Mouse (Mus musculus): ENCODE results near the gene Naa35. TPM values are rescaled to one million over a fixed set of nuclear protein-coding genes. Genes with fewer than 3 reads are reported as not detected.
"Not testable (repeated sequence)": the region's sequence is repeated elsewhere in the genome, so short reads cannot be mapped to it uniquely, and the experiment has no call there.

The Naa35 gene
- polyA plus RNA-seq, 1 experiment from 2014 or later = 177 TPM

GRCm38 (mm10) chr13:59592058-59592457 lies 7.0 kb downstream of the Naa35 start:
- ATAC-seq; H3K4me2 ChIP-seq (ENCODE audit: low read length); H3K4me3 ChIP-seq (replicated peaks; ENCODE audit: low read length); H3K27me3 ChIP-seq (replicated peaks; ENCODE audit: control insufficient read depth, insufficient read depth, low read length); H3K9ac ChIP-seq (replicated peaks; ENCODE audit: low read depth, low read length); H3K27ac ChIP-seq (ENCODE audit: low read length); H3K9me3 ChIP-seq (ENCODE audit: control insufficient read depth, low read length): not testable (repeated sequence)
- Histone ChIP-seq H3K4me1 (replicated peaks; ENCODE audit: control insufficient read depth, insufficient read depth, low read length) (peaks cover 16% of the 10 kb centered on the region), H3K36me3 (ENCODE audit: control insufficient read depth, insufficient read depth) (peaks cover 19% of the 10 kb centered on the region)
- WGBS = 90% methylated on average over 3 of the region's 3 CpGs

GRCm38 (mm10) chr13:59592630-59593029 lies 7.6 kb downstream of the Naa35 start:
- H3K36me3 ChIP-seq (ENCODE audit: control insufficient read depth, insufficient read depth) = peaks cover 19% of the 10 kb centered on the region
- H3K4me2 ChIP-seq (ENCODE audit: low read length) = no peak overlapping the region
- no peaks in the 10 kb centered on the region for H3K9me3 ChIP-seq (ENCODE audit: control insufficient read depth, low read length)
- WGBS = 96% methylated on average over 1 of the region's 1 CpGs
- H3K9ac ChIP-seq (replicated peaks; ENCODE audit: low read depth, low read length) = no peak overlapping the region
- ATAC-seq = no peak
- no peak overlapping the region for H3K27ac ChIP-seq (ENCODE audit: low read length)
- H3K4me3 ChIP-seq (replicated peaks; ENCODE audit: low read length) = no peak overlapping the region
- no peaks in the 10 kb centered on the region for H3K27me3 ChIP-seq (replicated peaks; ENCODE audit: control insufficient read depth, insufficient read depth, low read length)
- H3K4me1 ChIP-seq (replicated peaks; ENCODE audit: control insufficient read depth, insufficient read depth, low read length) = peaks cover 10% of the 10 kb centered on the region

GRCm38 (mm10) chr13:59603096-59603495 lies 18.0 kb downstream of the Naa35 start:
- no peak for ATAC-seq
- no peak overlapping the region for H3K9ac ChIP-seq (replicated peaks; ENCODE audit: low read depth, low read length)
- WGBS = 96% methylated on average over 5 of the region's 5 CpGs
- no peak overlapping the region for H3K4me3 ChIP-seq (replicated peaks; ENCODE audit: low read length)
- H3K9me3 ChIP-seq (ENCODE audit: control insufficient read depth, low read length) = no peaks in the 10 kb centered on the region
- no peak overlapping the region for H3K4me2 ChIP-seq (ENCODE audit: low read length)
- peaks cover 46% of the 10 kb centered on the region for H3K36me3 ChIP-seq (ENCODE audit: control insufficient read depth, insufficient read depth)
- no peaks in the 10 kb centered on the region for H3K4me1 ChIP-seq (replicated peaks; ENCODE audit: control insufficient read depth, insufficient read depth, low read length)
- no peak overlapping the region for H3K27ac ChIP-seq (ENCODE audit: low read length)
- no peaks in the 10 kb centered on the region for H3K27me3 ChIP-seq (replicated peaks; ENCODE audit: control insufficient read depth, insufficient read depth, low read length)

- 92% methylated on average over 1 of the region's 1 CpGs for WGBS
- H3K4me1 ChIP-seq (replicated peaks; ENCODE audit: control insufficient read depth, insufficient read depth, low read length) = no peaks in the 10 kb centered on the region
- H3K27me3 ChIP-seq (replicated peaks; ENCODE audit: control insufficient read depth, insufficient read depth, low read length) = no peaks in the 10 kb centered on the region
- peaks cover 55% of the 10 kb centered on the region for H3K36me3 ChIP-seq (ENCODE audit: control insufficient read depth, insufficient read depth)
- no peak overlapping the region for H3K4me3 ChIP-seq (replicated peaks; ENCODE audit: low read length)
- ATAC-seq = no peak
- H3K4me2 ChIP-seq (ENCODE audit: low read length) = no peak overlapping the region
- no peak overlapping the region for H3K9ac ChIP-seq (replicated peaks; ENCODE audit: low read depth, low read length)
- no peaks in the 10 kb centered on the region for H3K9me3 ChIP-seq (ENCODE audit: control insufficient read depth, low read length)
- H3K27ac ChIP-seq (ENCODE audit: low read length) = no peak overlapping the region
These were observed 19.5 kb downstream of the Naa35 start for GRCm38 (mm10) chr13:59604511-59604910.

- H3K4me3 ChIP-seq (replicated peaks; ENCODE audit: low read length) = no peak overlapping the region
- 90% methylated on average over 10 of the region's 10 CpGs for WGBS
- H3K9me3 ChIP-seq (ENCODE audit: control insufficient read depth, low read length) = no peaks in the 10 kb centered on the region
- no peak overlapping the region for H3K4me2 ChIP-seq (ENCODE audit: low read length)
- H3K4me1 ChIP-seq (replicated peaks; ENCODE audit: control insufficient read depth, insufficient read depth, low read length) = no peaks in the 10 kb centered on the region
- no peak overlapping the region for H3K27ac ChIP-seq (ENCODE audit: low read length)
- H3K27me3 ChIP-seq (replicated peaks; ENCODE audit: control insufficient read depth, insufficient read depth, low read length) = no peaks in the 10 kb centered on the region
- H3K36me3 ChIP-seq (ENCODE audit: control insufficient read depth, insufficient read depth) = peaks cover 59% of the 10 kb centered on the region
- H3K9ac ChIP-seq (replicated peaks; ENCODE audit: low read depth, low read length) = no peak overlapping the region
- ATAC-seq = no peak
These were observed 20.3 kb downstream of the Naa35 start for GRCm38 (mm10) chr13:59605221-59605922.

GRCm38 (mm10) chr13:59609885-59610284 lies 24.8 kb downstream of the Naa35 start:
- 92% methylated on average over 4 of the region's 4 CpGs for WGBS
- peaks cover 33% of the 10 kb centered on the region for H3K36me3 ChIP-seq (ENCODE audit: control insufficient read depth, insufficient read depth)

GRCm38 (mm10) chr13:59610437-59610836 lies 25.4 kb downstream of the Naa35 start:
- no peak overlapping the region for H3K9ac ChIP-seq (replicated peaks; ENCODE audit: low read depth, low read length)
- no peaks in the 10 kb centered on the region for H3K9me3 ChIP-seq (ENCODE audit: control insufficient read depth, low read length)
- 98% methylated on average over 2 of the region's 2 CpGs for WGBS
- peaks cover 32% of the 10 kb centered on the region for H3K36me3 ChIP-seq (ENCODE audit: control insufficient read depth, insufficient read depth)
- H3K27me3 ChIP-seq (replicated peaks; ENCODE audit: control insufficient read depth, insufficient read depth, low read length) = no peaks in the 10 kb centered on the region
- H3K4me2 ChIP-seq (ENCODE audit: low read length) = no peak overlapping the region
- H3K27ac ChIP-seq (ENCODE audit: low read length) = no peak overlapping the region
- no peaks in the 10 kb centered on the region for H3K4me1 ChIP-seq (replicated peaks; ENCODE audit: control insufficient read depth, insufficient read depth, low read length)
- no peak for ATAC-seq
- H3K4me3 ChIP-seq (replicated peaks; ENCODE audit: low read length) = no peak overlapping the region

More at GRCm38 (mm10) chr13:59609885-59610284, 24.8 kb downstream of the Naa35 start:
- ATAC-seq = no peak
- H3K27me3 ChIP-seq (replicated peaks; ENCODE audit: control insufficient read depth, insufficient read depth, low read length) = no peaks in the 10 kb centered on the region
- no peaks in the 10 kb centered on the region for H3K9me3 ChIP-seq (ENCODE audit: control insufficient read depth, low read length)
- no peak overlapping the region for H3K4me3 ChIP-seq (replicated peaks; ENCODE audit: low read length)
- H3K4me2 ChIP-seq (ENCODE audit: low read length) = no peak overlapping the region
- H3K4me1 ChIP-seq (replicated peaks; ENCODE audit: control insufficient read depth, insufficient read depth, low read length) = no peaks in the 10 kb centered on the region
- no peak overlapping the region for H3K9ac ChIP-seq (replicated peaks; ENCODE audit: low read depth, low read length)
- H3K27ac ChIP-seq (ENCODE audit: low read length) = no peak overlapping the region

- Histone ChIP-seq H3K9ac (replicated peaks; ENCODE audit: low read depth, low read length) (no peak overlapping the region), H3K4me3 (replicated peaks; ENCODE audit: low read length) (no peak overlapping the region), H3K27ac (ENCODE audit: low read length) (no peak overlapping the region), H3K27me3 (replicated peaks; ENCODE audit: control insufficient read depth, insufficient read depth, low read length) (no peaks in the 10 kb centered on the region), H3K9me3 (ENCODE audit: control insufficient read depth, low read length) (no peaks in the 10 kb centered on the region), H3K4me2 (ENCODE audit: low read length) (no peak overlapping the region), H3K36me3 (ENCODE audit: control insufficient read depth, insufficient read depth) (peaks cover 25% of the 10 kb centered on the region), H3K4me1 (replicated peaks; ENCODE audit: control insufficient read depth, insufficient read depth, low read length) (no peaks in the 10 kb centered on the region)
- 94% methylated on average over 4 of the region's 4 CpGs for WGBS
- ATAC-seq = no peak
These were observed 28.8 kb downstream of the Naa35 start for GRCm38 (mm10) chr13:59613868-59614267.

- Histone ChIP-seq H3K27ac (ENCODE audit: low read length) (no peak overlapping the region), H3K9me3 (ENCODE audit: control insufficient read depth, low read length) (no peaks in the 10 kb centered on the region), H3K36me3 (ENCODE audit: control insufficient read depth, insufficient read depth) (peaks cover 15% of the 10 kb centered on the region), H3K4me3 (replicated peaks; ENCODE audit: low read length) (no peak overlapping the region), H3K9ac (replicated peaks; ENCODE audit: low read depth, low read length) (no peak overlapping the region), H3K4me1 (replicated peaks; ENCODE audit: control insufficient read depth, insufficient read depth, low read length) (no peaks in the 10 kb centered on the region), H3K27me3 (replicated peaks; ENCODE audit: control insufficient read depth, insufficient read depth, low read length) (no peaks in the 10 kb centered on the region), H3K4me2 (ENCODE audit: low read length) (no peak overlapping the region)
- ATAC-seq = no peak
- 86% methylated on average over 4 of the region's 4 CpGs for WGBS
These were observed 30.1 kb downstream of the Naa35 start for GRCm38 (mm10) chr13:59615152-59615551.

- 93% methylated on average over 4 of the region's 4 CpGs for WGBS
- Histone ChIP-seq H3K27me3 (replicated peaks; ENCODE audit: control insufficient read depth, insufficient read depth, low read length) (no peaks in the 10 kb centered on the region), H3K4me1 (replicated peaks; ENCODE audit: control insufficient read depth, insufficient read depth, low read length) (no peaks in the 10 kb centered on the region), H3K27ac (ENCODE audit: low read length) (no peak overlapping the region), H3K4me2 (ENCODE audit: low read length) (no peak overlapping the region), H3K9me3 (ENCODE audit: control insufficient read depth, low read length) (no peaks in the 10 kb centered on the region), H3K4me3 (replicated peaks; ENCODE audit: low read length) (no peak overlapping the region), H3K36me3 (ENCODE audit: control insufficient read depth, insufficient read depth) (peaks cover 15% of the 10 kb centered on the region), H3K9ac (replicated peaks; ENCODE audit: low read depth, low read length) (no peak overlapping the region)
- ATAC-seq = no peak
These were observed 30.5 kb downstream of the Naa35 start for GRCm38 (mm10) chr13:59615554-59615953.
